Mouse (Mus musculus) midbrain, embryonic 13.5 days (tissue): ENCODE measurements around the gene Tmem63c. TPM values are rescaled to one million over a fixed set of nuclear protein-coding genes. Genes with fewer than 3 reads are reported as not detected.

Experiments used
- ATAC-seq: fragments of 200-750 bp; cut with Nextera tagmentation; 2 replicates; pipeline ENCODE4 v1.8.0; 2017; ENCODE audit warnings: mild to moderate bottlenecking, moderate TSS enrichment, moderate library complexity
- H3K27ac ChIP-seq: fragments of 300-500 bp; sonication (generic); 2 replicates; pipeline ENCODE4 v1.5.1; 2015; ENCODE audit warnings: inconsistent platforms, mild to moderate bottlenecking, moderate library complexity
- H3K27me3 ChIP-seq: fragments of 300-500 bp; sonication (generic); 2 replicates; pipeline ENCODE4 v1.6.1; 2015; ENCODE audit warnings: mild to moderate bottlenecking, inconsistent platforms
- H3K36me3 ChIP-seq: fragments of 300-500 bp; sonication (generic); 2 replicates; pipeline ENCODE4 v1.6.1; 2015; ENCODE audit warnings: mild to moderate bottlenecking, inconsistent platforms
- H3K4me1 ChIP-seq: fragments of 300-500 bp; sonication (generic); replicated peaks from 2 replicates; pipeline ENCODE4 v1.6.1; 2015; ENCODE audit warnings: inconsistent platforms
- H3K4me2 ChIP-seq: fragments of 300-500 bp; sonication (generic); replicated peaks from 2 replicates; pipeline ENCODE4 v1.6.1; 2015; ENCODE audit warnings: moderate library complexity, mild to moderate bottlenecking, inconsistent platforms
- H3K4me3 ChIP-seq: fragments of 300-500 bp; sonication (generic); replicated peaks from 2 replicates; pipeline ENCODE4 v1.5.1; 2015; ENCODE audit warnings: mild to moderate bottlenecking, inconsistent platforms
- H3K9ac ChIP-seq: fragments of 300-500 bp; sonication (generic); replicated peaks from 2 replicates; pipeline ENCODE4 v1.6.1; 2015; ENCODE audit warnings: mild to moderate bottlenecking, inconsistent platforms
- H3K9me3 ChIP-seq: fragments of 300-500 bp; sonication (generic); 2 replicates; pipeline ENCODE4 v1.6.1; 2016; ENCODE audit warnings: mild to moderate bottlenecking, inconsistent platforms
- WGBS: fragments of 180-500 bp; shearing (Covaris S2); methylation state at CpG from one replicate; pipeline ENCODE4 v1.1.7; 2015; 5-methylcytosine and 5-hydroxymethylcytosine counted together
- polyA plus RNA-seq: library from polyadenylated mRNA; unstranded; fragments of >200 nt; fragmentation: Nextera tagmentation; extraction: Ambion mirVana; gene quantifications from 2 replicates; pipeline ENCODE4 v1.2.1, GENCODE M21; 2015

The Tmem63c gene
- polyA plus RNA-seq, 1 experiment from 2014 or later = 4.3 TPM

DNA sequence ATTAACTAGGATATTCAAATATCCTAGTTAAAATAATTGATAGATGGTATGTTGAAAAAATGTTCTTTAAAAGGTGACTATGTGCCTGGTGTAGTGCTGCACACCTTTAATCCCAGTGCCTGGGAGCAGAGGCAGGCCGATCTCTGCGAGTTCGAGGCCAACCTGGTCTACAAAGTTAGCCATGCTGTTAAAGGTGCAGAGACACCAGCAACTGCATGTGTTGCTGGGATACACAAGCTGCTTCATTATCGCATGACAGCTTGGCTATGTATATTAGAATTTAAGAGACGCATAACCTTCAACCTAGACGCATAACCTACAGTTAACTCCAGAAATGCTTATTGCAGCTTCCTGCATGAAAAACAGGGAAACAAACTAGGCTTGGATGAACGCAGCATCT lies 15.5 kb downstream of the Tmem63c start:
- H3K27me3 ChIP-seq = no peaks in the 10 kb centered on the region
- no peaks in the 10 kb centered on the region for H3K9me3 ChIP-seq
- no peaks in the 10 kb centered on the region for H3K4me1 ChIP-seq
- no peaks in the 10 kb centered on the region for H3K36me3 ChIP-seq
- ATAC-seq = no peak
- no peak overlapping the region for H3K27ac ChIP-seq
- H3K4me3 ChIP-seq = no peak overlapping the region
- WGBS = 96% methylated on average over 7 of the region's 7 CpGs
- H3K4me2 ChIP-seq = no peak overlapping the region
- no peak overlapping the region for H3K9ac ChIP-seq

DNA sequence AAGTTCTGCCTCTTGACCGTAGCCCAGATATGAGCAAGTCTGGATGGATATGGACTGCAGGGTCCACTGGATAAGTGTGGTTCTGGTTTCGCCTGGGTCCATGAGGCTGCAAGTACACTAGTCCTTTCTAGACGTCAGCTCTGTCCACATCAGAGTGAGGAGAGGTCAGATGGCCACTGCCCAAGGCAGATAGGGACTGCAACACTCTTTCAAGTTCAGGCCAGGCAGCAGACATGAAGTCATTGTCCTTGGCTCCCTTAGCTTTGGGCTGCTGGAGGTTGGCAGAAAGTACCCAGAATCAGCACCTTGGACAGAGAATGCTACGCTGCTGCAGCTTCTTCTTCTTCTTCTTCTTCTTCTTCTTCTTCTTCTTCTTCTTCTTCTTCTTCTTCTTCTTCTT lies 19.0 kb downstream of the Tmem63c start:
- WGBS = 75% methylated on average over 4 of the region's 4 CpGs
- H3K9me3 ChIP-seq = no peaks in the 10 kb centered on the region
- ATAC-seq = no peak

DNA sequence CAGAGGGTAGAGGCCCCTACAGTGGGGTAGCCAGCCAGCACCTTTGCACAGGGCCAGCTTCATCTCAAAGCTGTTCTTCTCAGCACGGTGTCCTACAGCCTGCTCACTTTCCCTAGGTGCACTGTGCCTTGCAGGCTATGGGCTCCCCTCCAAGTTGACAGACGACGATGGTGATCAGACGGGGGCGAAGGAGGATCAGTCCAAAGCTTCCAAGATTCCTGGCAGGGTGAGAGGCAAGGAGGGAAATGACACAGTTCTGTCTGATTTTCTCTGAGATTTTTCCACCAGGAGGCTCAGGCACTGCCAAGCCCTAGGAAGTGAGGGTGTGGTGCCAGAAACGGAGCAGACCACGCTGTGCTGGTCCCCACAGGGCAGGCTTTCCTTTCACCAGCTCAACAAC lies 19.7 kb downstream of the Tmem63c start:
- Histone ChIP-seq H3K4me3 (no peak overlapping the region), H3K9ac (no peak overlapping the region), H3K4me2 (no peak overlapping the region), H3K27me3 (no peaks in the 10 kb centered on the region), H3K27ac (no peak overlapping the region), H3K36me3 (no peaks in the 10 kb centered on the region), H3K9me3 (no peaks in the 10 kb centered on the region), H3K4me1 (peaks cover 28% of the 10 kb centered on the region)
- 84% methylated on average over 7 of the region's 7 CpGs for WGBS
- no peak for ATAC-seq

More for the DNA sequence above, 19.0 kb downstream of the Tmem63c start:
- no peaks in the 10 kb centered on the region for H3K36me3 ChIP-seq
- no peak overlapping the region for H3K4me2 ChIP-seq
- peaks cover 23% of the 10 kb centered on the region for H3K4me1 ChIP-seq
- H3K27me3 ChIP-seq = no peaks in the 10 kb centered on the region
- H3K27ac ChIP-seq = no peak overlapping the region
- no peak overlapping the region for H3K4me3 ChIP-seq
- H3K9ac ChIP-seq = no peak overlapping the region

DNA sequence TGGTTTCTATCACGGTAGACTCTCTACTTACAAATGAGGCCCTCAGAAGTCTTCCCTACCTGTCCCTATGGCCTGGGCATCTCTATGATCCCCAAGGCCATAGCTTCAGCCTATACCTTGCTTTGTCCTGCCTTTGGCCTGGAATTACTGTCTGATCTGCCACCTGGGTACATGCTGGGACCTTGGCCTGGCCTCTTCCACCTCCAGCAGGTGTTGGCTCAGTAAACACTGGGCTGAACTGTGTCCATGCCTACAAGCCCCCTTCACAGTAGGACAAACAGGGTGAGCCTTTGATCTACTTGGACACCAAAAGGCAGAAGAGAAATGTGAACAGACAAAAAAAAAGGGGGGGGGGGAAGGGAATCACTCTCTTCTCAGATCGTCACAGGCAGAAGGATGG lies 21.3 kb downstream of the Tmem63c start:
- Histone ChIP-seq H3K36me3 (no peaks in the 10 kb centered on the region), H3K4me3 (no peak overlapping the region), H3K9me3 (no peaks in the 10 kb centered on the region), H3K27me3 (no peaks in the 10 kb centered on the region; the same call in 1 of the 2 replicates), H3K27ac (no peak overlapping the region), H3K4me1 (peaks cover 28% of the 10 kb centered on the region), H3K9ac (no peak overlapping the region), H3K4me2 (no peak overlapping the region)
- ATAC-seq = no peak
- WGBS = 82% methylated on average over 2 of the region's 2 CpGs

DNA sequence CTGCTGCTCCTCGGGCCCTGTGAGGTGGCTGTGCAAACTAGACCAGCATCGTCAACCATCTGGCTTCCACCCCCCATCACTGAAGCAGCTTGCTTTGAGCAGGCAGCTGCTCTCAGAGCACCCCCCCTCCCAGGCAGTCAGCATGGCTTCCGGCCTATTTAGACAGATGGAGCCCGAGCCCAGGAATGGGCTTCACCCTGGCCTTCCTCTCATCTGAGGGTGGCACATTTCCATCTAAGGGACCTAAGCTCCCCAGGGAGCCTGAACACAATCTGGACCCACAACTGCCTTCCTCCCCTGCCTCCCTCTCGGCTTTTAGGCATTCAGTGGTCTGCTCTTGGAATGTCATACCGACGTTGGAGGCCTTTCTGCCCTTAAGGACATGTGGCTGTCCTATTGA lies 22.1 kb downstream of the Tmem63c start:
- Histone ChIP-seq H3K4me1 (peaks cover 28% of the 10 kb centered on the region), H3K9me3 (no peaks in the 10 kb centered on the region), H3K36me3 (no peaks in the 10 kb centered on the region), H3K9ac (no peak overlapping the region), H3K4me3 (no peak overlapping the region), H3K27ac (no peak overlapping the region), H3K27me3 (no peaks in the 10 kb centered on the region; the same call in 1 of the 2 replicates), H3K4me2 (no peak overlapping the region)
- WGBS = 62% methylated on average over 7 of the region's 7 CpGs
- no peak for ATAC-seq

DNA sequence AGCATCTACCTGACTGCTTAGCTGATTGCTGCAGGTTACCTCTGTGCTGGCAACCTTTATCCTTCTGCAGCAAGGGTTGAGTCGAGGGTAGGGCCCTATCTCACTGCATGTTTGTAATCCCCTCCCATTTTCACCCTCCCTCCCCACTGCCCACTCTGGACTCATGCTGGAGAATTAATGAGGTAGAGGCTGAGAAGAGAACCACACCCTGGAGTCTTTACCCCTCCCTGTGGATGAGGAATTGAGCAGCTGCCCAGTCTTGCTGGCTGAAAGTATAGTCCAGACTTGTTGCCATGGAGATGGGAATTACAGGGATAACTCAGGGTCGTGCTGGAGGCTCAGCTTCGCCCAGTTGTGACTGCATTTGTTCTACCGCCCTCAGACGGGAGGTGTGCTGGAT lies 23.6 kb downstream of the Tmem63c start:
- peaks cover 28% of the 10 kb centered on the region for H3K4me1 ChIP-seq
- H3K36me3 ChIP-seq = no peaks in the 10 kb centered on the region
- no peak overlapping the region for H3K4me3 ChIP-seq
- no peak overlapping the region for H3K4me2 ChIP-seq
- WGBS = 3% methylated on average over 5 of the region's 5 CpGs
- H3K9me3 ChIP-seq = no peaks in the 10 kb centered on the region
- H3K9ac ChIP-seq = no peak overlapping the region
- no peaks in the 10 kb centered on the region; the same call in 1 of the 2 replicates for H3K27me3 ChIP-seq
- H3K27ac ChIP-seq = peak overlapping the region; percentile 57
- peak; percentile 92 for ATAC-seq

DNA sequence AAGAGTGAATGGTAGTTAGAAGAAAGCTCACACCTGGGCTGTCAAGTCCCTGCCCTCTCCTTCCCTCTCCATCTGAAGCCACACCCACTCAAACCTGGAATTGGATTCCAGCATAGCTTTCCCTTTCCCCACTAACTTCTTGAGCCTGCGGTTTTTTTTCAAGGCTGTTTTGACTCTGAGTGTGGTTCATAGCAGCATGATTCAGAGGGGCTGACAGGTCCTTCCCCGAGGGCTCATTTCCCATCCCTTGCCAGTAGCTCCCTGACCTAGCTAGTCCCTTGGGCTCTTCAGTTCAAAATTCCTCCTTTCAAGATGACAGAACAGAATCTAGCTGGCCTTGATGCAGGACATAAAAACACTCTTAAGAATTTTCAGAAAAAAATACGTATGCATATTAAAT lies 26.4 kb downstream of the Tmem63c start:
- ATAC-seq = no peak
- 63% methylated on average over 3 of the region's 3 CpGs for WGBS

DNA sequence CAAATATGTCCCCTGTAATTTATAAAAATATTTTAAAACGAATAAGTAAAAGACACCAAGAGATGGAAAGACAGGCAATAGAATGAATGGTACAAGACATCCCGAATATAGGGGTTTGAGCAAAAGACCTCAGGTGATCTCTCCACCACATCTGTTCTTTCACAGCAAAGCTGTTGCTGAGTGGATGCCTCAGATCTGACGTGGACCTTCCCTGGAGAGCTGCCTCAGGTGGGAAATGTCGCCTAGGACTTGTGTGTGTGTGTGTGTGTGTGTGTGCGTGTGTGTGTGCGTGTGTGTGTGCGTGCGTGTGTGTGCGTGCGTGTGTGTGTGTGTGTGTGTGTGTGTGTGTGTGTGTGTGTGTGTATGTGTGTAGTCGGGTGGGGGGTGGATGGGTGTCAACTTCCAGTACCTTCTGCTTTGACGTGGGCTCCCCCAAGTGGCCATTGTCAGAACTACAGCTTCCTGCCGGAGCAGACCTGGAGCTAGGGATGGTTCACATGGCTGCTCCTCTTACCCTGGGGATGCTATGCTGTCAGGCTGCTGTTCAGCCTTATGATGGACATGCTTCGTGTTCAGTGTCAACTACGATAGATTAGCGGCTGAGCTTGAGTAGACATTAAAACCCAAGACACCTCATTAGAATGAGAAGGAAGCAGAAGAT lies 31.7 kb downstream of the Tmem63c start:
- ATAC-seq = peak; percentile 66
- H3K4me2 ChIP-seq = no peak overlapping the region
- no peaks in the 10 kb centered on the region for H3K9me3 ChIP-seq
- H3K36me3 ChIP-seq = no peaks in the 10 kb centered on the region; the same call in 1 of the 2 replicates
- H3K4me1 ChIP-seq = no peaks in the 10 kb centered on the region
- no peak overlapping the region for H3K9ac ChIP-seq
- H3K27me3 ChIP-seq = peaks cover 25% of the 10 kb centered on the region
- H3K27ac ChIP-seq = no peak overlapping the region
- no peak overlapping the region for H3K4me3 ChIP-seq
- 25% methylated on average over 9 of the region's 16 CpGs for WGBS

More for the DNA sequence above, 26.4 kb downstream of the Tmem63c start:
- Histone ChIP-seq H3K36me3 (no peaks in the 10 kb centered on the region), H3K27ac (no peak overlapping the region), H3K9me3 (no peaks in the 10 kb centered on the region), H3K4me2 (no peak overlapping the region), H3K4me3 (no peak overlapping the region), H3K4me1 (peaks cover 28% of the 10 kb centered on the region), H3K27me3 (no peaks in the 10 kb centered on the region; the same call in 1 of the 2 replicates), H3K9ac (no peak overlapping the region)

DNA sequence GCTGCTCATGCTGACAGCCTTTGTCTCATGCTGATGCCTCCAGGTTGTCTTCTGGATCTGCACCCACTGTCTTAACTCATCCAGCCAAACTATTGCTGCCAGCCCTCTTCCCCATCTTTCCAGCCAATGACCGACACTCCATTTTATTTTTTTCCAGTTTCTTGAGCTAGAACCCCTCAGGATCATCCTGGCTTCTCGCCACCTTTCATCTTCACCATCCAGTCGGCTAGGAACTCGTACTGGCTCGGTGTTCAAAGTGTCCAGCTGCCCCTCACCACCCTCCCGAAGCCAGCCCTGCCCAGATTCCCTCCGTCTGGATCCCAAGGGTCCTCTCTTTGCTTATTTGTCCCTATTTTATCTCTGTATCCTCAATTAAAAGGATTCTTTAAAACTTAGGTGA lies 33.7 kb downstream of the Tmem63c start:
- ATAC-seq = no peak
- H3K27ac ChIP-seq = no peak overlapping the region
- H3K4me3 ChIP-seq = no peak overlapping the region
- WGBS = 75% methylated on average over 7 of the region's 7 CpGs
- no peaks in the 10 kb centered on the region; the same call in 1 of the 2 replicates for H3K36me3 ChIP-seq
- no peak overlapping the region for H3K9ac ChIP-seq
- no peaks in the 10 kb centered on the region for H3K4me1 ChIP-seq
- no peaks in the 10 kb centered on the region for H3K9me3 ChIP-seq
- no peak overlapping the region for H3K4me2 ChIP-seq
- peaks cover 25% of the 10 kb centered on the region for H3K27me3 ChIP-seq

DNA sequence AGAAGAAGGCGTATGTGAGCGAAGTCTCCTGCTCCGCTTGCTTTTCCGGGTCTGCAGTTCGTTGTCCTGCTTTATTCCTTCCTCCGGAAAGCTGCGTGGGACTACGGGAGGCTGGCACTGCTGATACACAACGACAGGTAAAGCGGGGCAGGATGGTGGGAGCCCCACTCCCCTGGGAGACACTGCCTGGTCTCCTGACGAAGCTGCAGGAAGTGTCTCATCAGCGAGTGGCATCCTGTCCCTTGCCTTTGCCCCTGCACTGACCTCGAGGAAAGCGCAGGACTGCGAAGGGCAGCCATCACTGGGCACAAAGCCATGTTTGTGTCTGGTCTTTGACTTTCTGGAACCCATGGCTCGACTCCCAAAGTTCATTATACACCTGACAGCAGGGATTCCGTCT lies 35.9 kb downstream of the Tmem63c start:
- no peak for ATAC-seq
- Histone ChIP-seq H3K4me3 (no peak overlapping the region), H3K36me3 (no peaks in the 10 kb centered on the region; the same call in 1 of the 2 replicates), H3K4me2 (no peak overlapping the region), H3K27me3 (peaks cover 30% of the 10 kb centered on the region), H3K9me3 (no peaks in the 10 kb centered on the region), H3K9ac (no peak overlapping the region), H3K4me1 (no peaks in the 10 kb centered on the region), H3K27ac (no peak overlapping the region)
- 75% methylated on average over 17 of the region's 17 CpGs for WGBS

DNA sequence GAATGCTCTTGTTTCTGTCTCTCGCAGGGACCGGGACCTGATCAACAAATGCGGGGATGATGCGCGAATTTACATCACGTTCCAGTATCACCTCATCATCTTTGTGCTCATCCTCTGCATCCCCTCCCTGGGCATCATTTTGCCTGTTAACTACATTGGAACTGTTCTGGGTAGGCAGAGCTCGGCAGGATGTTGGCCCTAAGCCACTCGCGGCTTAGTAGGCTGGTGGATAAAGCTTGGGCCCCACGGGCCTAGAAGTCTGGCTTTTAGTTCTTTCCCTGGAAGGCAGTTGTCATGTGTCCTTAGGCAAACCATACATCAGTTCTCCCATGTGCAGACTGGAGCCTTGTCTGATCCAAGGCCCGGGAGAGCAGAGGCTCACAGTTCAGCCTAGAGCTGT lies 44.3 kb downstream of the Tmem63c start:
- 86% methylated on average over 11 of the region's 11 CpGs for WGBS
- Histone ChIP-seq H3K27me3 (0 out of 2 replicates have a peak, but pooled peaks cover 5% of the 10 kb centered on the region), H3K4me2 (no peak overlapping the region), H3K9me3 (no peaks in the 10 kb centered on the region), H3K9ac (no peak overlapping the region), H3K27ac (no peak overlapping the region), H3K4me3 (no peak overlapping the region), H3K36me3 (no peaks in the 10 kb centered on the region), H3K4me1 (no peaks in the 10 kb centered on the region)
- ATAC-seq = no peak

DNA sequence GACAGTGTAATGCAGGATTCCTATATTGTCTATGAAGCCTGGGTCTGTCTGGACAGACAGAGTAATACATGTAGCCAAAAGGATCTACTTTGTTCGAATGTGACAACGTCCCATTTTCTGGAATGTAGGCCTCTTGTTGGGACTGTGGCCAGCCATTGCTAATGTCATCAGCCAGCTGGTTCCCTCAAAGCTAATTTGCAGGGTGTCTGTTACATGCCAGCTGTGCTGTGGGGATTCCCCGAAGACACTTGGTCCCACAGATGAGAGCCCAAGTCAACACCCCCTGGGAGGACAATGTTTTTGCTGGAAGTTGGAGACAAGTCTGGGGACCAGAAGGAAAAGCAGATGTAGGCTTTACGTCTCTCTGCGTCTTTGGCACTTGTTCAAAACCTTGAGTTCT lies 45.3 kb downstream of the Tmem63c start:
- H3K4me2 ChIP-seq = no peak overlapping the region
- no peaks in the 10 kb centered on the region for H3K4me1 ChIP-seq
- H3K27ac ChIP-seq = no peak overlapping the region
- WGBS = 93% methylated on average over 5 of the region's 5 CpGs
- H3K9ac ChIP-seq = no peak overlapping the region
- H3K27me3 ChIP-seq = 0 out of 2 replicates have a peak, but pooled peaks cover 4% of the 10 kb centered on the region
- H3K9me3 ChIP-seq = no peaks in the 10 kb centered on the region
- no peak for ATAC-seq
- H3K4me3 ChIP-seq = no peak overlapping the region
- H3K36me3 ChIP-seq = no peaks in the 10 kb centered on the region

DNA sequence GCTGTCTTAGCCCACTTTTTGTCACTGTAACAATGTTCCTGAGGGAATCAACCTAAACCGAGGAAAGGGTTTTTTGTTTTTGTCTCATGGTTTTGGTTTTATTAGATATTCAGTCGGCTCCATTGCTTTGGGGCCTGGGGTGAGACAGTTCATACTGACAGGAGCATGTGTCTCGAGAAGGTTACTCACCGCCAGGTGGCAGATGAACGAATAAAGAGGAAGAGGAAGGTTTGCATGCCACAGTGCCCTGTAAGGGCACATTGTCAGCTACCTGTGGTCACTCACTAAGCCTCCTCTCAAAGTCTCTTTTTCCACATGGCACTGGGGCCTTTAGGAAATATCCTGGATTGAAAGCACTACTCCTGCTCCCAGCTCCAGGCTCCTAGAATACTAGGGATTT lies 49.4 kb downstream of the Tmem63c start:
- H3K9ac ChIP-seq = no peak overlapping the region
- H3K27ac ChIP-seq = no peak overlapping the region
- peaks cover 20% of the 10 kb centered on the region for H3K36me3 ChIP-seq
- 73% methylated on average over 5 of the region's 5 CpGs for WGBS
- H3K9me3 ChIP-seq = no peaks in the 10 kb centered on the region
- no peak for ATAC-seq
- no peak overlapping the region for H3K4me3 ChIP-seq
- no peak overlapping the region for H3K4me2 ChIP-seq
- no peaks in the 10 kb centered on the region for H3K27me3 ChIP-seq
- H3K4me1 ChIP-seq = no peaks in the 10 kb centered on the region
